Mouse (Mus musculus): ENCODE measurements around the gene Mmel1.

DNA sequence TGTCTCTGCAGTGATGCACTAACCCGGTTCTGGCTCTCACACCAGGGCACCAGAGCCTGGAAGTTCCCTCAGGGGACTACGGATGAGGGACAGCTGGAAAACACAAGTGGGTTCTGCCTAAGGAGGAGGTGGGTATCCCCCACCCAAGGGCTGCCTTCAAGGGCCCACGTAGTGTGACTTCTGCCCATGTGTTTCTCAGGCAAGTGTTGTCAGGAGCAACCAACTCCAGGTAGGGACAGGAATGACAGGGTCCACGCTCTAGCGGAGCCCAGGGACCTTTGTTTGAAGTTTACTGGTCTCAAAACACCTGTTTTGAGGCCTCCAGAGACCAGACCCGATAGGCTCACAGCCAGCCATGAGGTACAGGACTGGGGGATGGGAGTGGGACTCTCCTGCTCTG is 3.8 kb downstream of the Mmel1 start:
- TF ChIP-seq CTCF (IDR thresholded peaks at IDR 0.05) (no peak), POLR2A (IDR thresholded peaks at IDR 0.05; ENCODE audit: insufficient read depth, low read depth, low read length) (no peak), EP300 (IDR thresholded peaks at IDR 0.05; ENCODE audit: insufficient read depth, low read depth, low read length) (no peak)

All from heart, adult 2 months (tissue).